Mouse (Mus musculus) cortical plate, adult 2 months (tissue): ENCODE results near the gene Sh2d5.

ENCODE experiments used
- CTCF ChIP-seq: fragments of 200-500 bp; IDR thresholded peaks from 2 replicates; pipeline ENCODE4 v1.5.1; 2011; ENCODE audit warnings: mild to moderate bottlenecking, control low read depth, low read length; ENCODE audit not compliant: insufficient read depth; ENCODE audit errors: extremely low read depth
- POLR2A ChIP-seq: fragments of 200-500 bp; IDR thresholded peaks from 2 replicates; pipeline ENCODE4 v1.6.1; 2011; ENCODE audit warnings: mild to moderate bottlenecking, low read length, control low read depth; ENCODE audit not compliant: insufficient read depth; ENCODE audit errors: extremely low read depth

GRCm38 (mm10) chr4:138252231-138252630, 2.0 kb downstream of the Sh2d5 start:
- TF ChIP-seq CTCF (no peak), POLR2A (no peak)
